Mouse (Mus musculus) heart, adult 2 months (tissue): ENCODE results near the gene Casp8.
"Not testable (repeated sequence)": the region's sequence is repeated elsewhere in the genome, so short reads cannot be mapped to it uniquely, and the experiment has no call there.

Source experiments
- CTCF ChIP-seq: fragments of 200-600 bp; IDR thresholded peaks from 2 replicates; pipeline ENCODE4 v1.8.1; 2022; ENCODE audit warnings: antibody characterized with exemption, mild to moderate bottlenecking, moderate library complexity
- EP300 ChIP-seq: fragments of 200-500 bp; IDR thresholded peaks from 2 replicates; pipeline ENCODE4 v1.6.1; 2011; ENCODE audit warnings: low read depth, low read length, control low read depth; ENCODE audit not compliant: insufficient read depth
- POLR2A ChIP-seq: fragments of 200-500 bp; IDR thresholded peaks from 2 replicates; pipeline ENCODE4 v1.6.1; 2011; ENCODE audit warnings: mild to moderate bottlenecking, low read depth, low read length, control low read depth; ENCODE audit not compliant: insufficient read depth

DNA sequence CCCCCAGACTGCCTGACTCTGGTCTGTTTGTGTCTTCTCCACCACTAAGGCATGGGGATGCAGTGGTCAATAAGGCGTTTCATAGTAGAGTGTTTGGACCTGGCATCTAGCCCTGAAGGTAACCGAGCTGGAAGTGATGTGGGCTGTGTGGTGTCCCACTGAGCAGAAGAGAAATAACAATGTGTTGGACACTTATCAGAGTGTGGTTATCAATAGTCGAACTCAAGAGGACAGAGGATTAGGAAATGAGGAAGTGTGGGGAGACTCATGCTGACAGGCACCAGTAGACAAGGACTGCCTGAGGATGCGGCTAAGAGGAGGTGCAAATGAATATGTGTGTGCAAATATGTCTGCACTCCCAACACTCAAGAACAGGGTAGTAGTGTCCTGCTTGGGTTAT lies 81.3 kb downstream of the Casp8 start:
- TF ChIP-seq CTCF, POLR2A, EP300: not testable (repeated sequence)
